Mouse (Mus musculus) right cerebral cortex, postnatal 4 days (tissue): ENCODE data around the gene Arl9.
A peak's percentile ranks its signal among the peaks of the same experiment; 100 is the strongest.
"Not testable (repeated sequence)": the region's sequence is repeated elsewhere in the genome, so short reads cannot be mapped to it uniquely, and the experiment has no call there.

Experiments used
- DNase-seq: peaks from one replicate; pipeline ENCODE4 v3.0.0-alpha.2; 2022

Arl9 gene

GRCm38 (mm10) chr5:77004051-77004821 is at the start of gene Arl9:
Gene Arl9, plus strand, starts transcription at chr5:77004055.
- DNase-seq = no peak

DNA sequence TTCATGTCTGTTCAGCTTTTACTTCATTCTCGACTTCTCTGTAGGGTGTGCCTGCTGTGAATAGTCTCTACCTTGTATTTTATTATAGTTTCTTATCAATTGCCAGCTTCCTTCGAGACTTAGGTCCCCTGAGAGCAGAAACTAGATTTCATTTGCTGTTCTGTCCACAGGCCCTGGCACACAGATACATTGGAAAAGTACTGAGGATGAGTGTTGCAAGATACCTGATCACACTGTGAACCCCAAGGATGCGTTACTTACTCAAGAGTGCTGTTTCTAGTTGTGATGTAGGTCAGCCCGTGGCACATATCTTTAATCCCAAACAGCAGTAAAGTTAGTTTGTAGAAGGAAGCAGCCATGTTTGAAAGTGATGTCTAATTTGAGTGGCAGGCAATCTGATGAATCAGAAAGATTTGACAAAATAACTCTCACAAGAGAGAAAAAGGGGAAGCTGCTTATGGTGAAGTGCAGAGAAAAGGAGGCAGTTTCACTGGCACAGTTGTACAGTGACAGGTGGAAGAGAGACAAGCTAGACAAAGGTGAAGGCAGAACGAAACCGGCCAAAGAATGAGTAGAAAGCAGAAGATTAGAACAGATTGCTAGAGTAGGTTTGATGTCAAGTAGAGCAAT is 49.5 kb upstream of the Arl9 start:
- DNase-seq = no peak

DNA sequence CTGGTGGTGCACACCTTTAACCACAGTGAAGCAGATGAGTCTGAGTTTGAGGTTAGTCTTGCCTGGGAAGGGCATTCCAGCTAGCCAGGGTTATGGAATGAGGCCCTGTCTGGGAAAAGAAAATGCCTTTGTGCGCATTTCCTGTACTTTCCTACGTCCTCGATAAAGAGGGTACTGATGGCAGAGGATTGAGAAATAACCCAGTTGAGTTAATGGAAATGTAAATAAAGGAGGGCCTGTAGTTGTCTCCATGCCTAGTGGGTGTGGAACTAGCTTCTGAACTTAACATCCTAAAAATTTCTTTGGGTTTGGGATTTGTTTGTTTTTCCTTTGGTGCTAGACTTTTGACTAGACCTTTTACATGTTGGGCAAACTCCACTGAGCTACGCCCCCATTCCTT is 48.4 kb upstream of the Arl9 start:
- no peak for DNase-seq

- DNase-seq = no peak
Observed at GRCm38 (mm10) chr5:76957954-76958353, 45.9 kb upstream of the Arl9 start.

- DNase-seq = no peak
Observed at GRCm38 (mm10) chr5:76959587-76959986, 44.3 kb upstream of the Arl9 start.

- DNase-seq = no peak
Observed at GRCm38 (mm10) chr5:76962545-76962944, 41.3 kb upstream of the Arl9 start.

DNA sequence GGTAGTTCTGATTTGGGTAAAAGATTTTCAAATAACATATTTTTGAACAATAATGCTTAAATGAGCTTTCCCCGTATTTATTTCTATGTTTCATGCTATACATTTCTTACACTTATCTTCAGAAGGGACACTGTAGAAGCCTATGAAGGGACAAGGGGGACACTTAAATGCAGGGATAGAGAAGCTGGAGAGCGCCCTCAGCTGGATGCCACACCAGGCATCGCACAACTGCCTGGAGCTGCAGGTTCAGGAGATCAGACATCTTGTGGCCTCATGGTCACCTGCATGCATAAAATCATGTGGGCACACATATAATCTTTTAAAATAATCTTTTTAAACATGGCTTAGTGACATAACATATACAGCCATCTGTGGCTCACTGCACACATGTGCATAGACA is 39.2 kb upstream of the Arl9 start:
- DNase-seq = no peak

- DNase-seq = no peak
Observed at GRCm38 (mm10) chr5:76969250-76969649, 34.6 kb upstream of the Arl9 start.

GRCm38 (mm10) chr5:76971115-76971514 is 32.7 kb upstream of the Arl9 start:
- not testable (repeated sequence) for DNase-seq

DNA sequence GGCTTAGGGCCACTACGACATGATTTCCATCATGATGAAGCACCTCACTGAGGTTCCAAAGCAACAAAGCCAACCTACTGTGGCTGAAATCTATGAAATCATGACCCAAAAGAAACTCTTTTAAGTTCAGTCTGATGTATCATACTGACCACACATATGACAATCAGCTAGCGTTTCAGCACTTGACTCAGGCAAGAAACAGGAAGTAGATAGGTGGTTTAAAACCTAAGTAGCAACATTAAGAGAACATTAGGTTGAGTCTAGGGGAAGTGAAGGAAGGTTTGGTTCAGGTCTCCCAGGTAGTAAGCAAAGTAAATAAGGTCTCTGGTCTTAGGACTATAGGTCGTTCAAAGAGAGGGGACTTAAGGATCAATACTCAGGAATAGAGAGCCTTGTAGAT is 30.4 kb upstream of the Arl9 start:
- DNase-seq = no peak

- no peak for DNase-seq
Observed at GRCm38 (mm10) chr5:76974207-76974553, 29.7 kb upstream of the Arl9 start.

GRCm38 (mm10) chr5:76974554-76975285 is 29.1 kb upstream of the Arl9 start, which contains the start of gene Srp72:
Gene Srp72, plus strand, starts transcription at chr5:76974683.
- DNase-seq = peak; percentile 92

- DNase-seq = no peak
Observed at GRCm38 (mm10) chr5:76975736-76976135, 28.1 kb upstream of the Arl9 start.

GRCm38 (mm10) chr5:76984015-76984414 is 19.8 kb upstream of the Arl9 start:
- DNase-seq = no peak

DNA sequence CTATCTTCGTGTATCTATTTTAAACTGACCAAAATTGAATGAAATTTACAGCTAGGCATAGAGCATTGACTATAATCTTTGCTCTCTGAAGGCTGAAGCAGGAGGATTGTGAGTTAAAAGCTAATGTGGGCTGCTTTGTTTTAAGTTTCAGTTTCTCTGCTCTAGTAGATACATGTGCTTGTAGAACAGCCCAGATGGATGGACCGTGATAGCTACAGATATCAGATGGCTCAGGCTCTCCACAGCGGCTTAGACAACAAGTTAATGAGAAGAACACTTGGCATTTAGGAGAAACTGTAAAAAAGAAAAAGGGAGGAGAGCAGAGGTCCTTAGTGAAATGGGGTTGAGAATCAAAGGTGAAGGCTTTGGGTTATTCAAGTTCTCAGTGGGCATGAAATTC is 13.1 kb upstream of the Arl9 start:
- DNase-seq = no peak

GRCm38 (mm10) chr5:76993174-76993814 is 10.6 kb upstream of the Arl9 start:
- no peak for DNase-seq

DNA sequence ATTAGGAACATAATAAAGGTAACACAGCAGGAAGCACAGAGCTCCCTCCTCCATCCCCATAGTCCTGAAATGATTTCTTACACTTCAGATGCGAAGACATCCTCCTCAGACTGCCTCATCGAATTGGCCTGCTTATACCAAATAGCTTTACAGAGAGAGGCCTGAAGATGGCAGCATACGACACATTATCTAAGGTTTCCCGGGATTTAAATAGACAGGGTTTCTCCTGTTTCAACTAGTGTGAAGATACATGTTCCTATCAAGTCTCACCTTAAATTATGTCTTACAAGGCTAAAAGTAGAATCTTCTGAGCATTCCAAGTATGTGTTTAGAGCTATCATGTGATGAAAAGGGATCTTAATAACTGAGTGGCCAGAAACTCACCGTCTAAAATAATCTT is 5.4 kb upstream of the Arl9 start:
- no peak for DNase-seq

DNA sequence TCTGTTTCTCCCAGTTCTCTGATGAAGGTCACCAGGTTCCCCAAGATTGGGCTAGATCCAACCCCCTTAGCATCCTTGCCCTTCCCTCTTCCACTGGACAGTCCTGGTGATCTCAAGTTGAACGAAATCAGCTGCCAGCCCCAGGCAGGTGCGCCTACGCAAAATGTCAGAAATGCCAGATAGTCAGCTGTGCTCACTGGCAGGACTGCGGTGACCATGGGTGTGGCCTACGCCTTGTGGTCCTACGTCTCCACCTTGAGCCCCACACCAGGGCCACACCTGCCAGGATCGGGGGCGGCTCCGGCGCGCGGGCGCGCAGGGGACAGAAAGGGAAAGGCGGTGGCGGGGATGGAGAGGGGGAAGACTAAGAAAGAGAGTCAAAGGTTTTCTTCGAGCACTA is 2.7 kb upstream of the Arl9 start:
- DNase-seq = no peak

- DNase-seq = no peak
Observed at GRCm38 (mm10) chr5:77010352-77010751, 6.5 kb downstream of the Arl9 start.

DNA sequence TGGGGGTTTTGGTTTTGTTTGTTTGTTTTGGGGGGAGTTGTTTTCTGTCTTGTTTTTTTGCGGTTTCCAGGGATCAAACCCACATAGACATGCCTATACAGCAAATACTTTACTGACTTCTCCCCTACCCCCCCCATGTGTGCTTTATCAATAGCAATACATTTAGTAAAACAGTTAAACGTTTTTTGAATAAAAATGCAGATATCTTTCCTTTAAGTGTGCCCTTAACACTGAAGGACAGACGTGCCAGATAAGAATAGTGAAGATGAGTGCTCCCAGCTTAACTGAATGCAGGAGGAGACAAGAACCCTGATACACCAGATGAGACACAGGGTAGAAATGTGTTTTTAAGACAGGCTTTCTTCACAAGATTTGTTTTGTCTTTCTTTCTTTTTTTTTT is 7.2 kb downstream of the Arl9 start:
- DNase-seq = no peak

DNA sequence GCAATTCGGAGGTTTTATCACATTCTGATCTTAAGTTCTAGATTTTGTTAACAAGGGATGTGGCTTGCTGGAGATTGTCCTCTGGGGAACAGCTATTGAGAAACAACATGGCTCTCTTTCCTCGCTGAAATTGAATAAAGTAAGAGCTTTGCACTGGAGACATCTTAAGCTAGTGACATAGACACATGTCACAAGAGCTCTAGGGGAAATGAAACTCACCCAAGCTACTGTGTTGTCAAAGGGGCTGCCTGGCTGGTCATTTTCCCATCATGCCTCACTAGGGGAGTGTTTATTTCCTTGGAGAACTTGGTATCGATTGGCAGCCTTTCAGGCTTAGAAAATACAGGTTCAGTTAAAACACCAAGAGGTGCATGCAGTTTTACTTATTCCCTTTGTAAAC is 9.3 kb downstream of the Arl9 start:
- DNase-seq = no peak

DNA sequence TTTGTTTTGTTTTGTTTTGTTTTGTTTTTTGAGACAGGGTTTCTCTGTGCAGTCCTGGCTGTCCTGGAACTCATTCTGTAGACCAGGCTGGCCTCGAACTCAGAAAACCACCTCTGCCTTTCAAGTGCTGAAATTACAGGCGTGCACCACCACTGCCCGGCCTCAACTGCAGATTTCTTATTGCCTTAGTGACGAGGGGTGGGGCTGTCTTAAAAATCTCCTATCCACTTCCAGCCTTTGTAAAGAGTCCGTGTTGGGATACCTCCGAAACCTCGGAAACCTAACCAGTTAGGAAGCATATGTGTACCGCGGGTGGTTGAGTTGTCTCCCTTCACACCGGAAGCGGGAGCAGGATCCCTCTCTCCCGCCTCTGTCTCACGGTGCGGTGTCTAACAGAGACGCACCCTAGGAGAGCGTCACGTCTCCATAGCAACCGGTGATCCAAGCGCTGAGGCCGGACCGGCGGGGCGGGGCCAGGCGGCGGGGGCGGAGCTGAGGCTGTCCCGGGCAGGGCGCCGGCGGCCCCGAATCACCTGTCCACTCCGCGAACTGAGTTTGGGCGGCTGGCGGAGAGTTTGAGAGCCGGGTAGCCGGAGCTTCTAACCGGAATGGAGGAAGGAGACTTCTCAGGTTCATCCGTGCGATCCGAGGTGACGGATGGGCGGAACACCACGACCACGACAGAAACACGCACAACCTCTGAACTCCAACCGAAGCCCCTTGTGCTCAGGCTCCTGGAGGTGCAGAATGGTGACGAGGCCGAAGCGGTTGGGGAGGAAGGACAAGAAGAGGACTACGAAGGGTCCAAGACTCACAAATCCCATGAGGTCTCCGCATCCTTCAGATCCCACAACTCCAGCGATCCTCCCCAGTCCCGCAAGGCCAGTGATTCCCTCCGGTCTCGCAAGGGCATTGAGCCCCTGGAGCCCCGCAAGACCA is 12.0 kb downstream of the Arl9 start, which contains the start of gene Thegl:
Gene Thegl, plus strand, starts transcription at position 480 of the 939 bp plus-strand sequence.
- DNase-seq = peak; percentile 69
